Mouse (Mus musculus): Measurements from ENCODE around the gene Sdk2. TPM values are rescaled to one million over a fixed set of nuclear protein-coding genes. Genes with fewer than 3 reads are reported as not detected.

Gene Sdk2
- polyA plus RNA-seq, 1 experiment from 2014 or later = 3.0 TPM

GRCm38 (mm10) chr11:113762136-113762797 lies 304.6 kb downstream of the Sdk2 start:
- no peak overlapping the region for H3K4me2 ChIP-seq (ENCODE audit: low read length)
- WGBS = 83% methylated on average over 8 of the region's 8 CpGs

GRCm38 (mm10) chr11:113761646-113762045 lies 305.2 kb downstream of the Sdk2 start:
- no peaks in the 10 kb centered on the region for H3K27me3 ChIP-seq (ENCODE audit: control insufficient read depth, insufficient read depth, low read depth, low read length)
- no peak overlapping the region for H3K9ac ChIP-seq (ENCODE audit: low read depth, low read length)
- H3K4me1 ChIP-seq (ENCODE audit: control insufficient read depth, insufficient read depth, low read length) = no peaks in the 10 kb centered on the region; the same call in 1 of the 2 replicates
- no peak overlapping the region for H3K27ac ChIP-seq (ENCODE audit: low read length)
- 91% methylated on average over 7 of the region's 7 CpGs for WGBS
- no peak for ATAC-seq
- H3K4me2 ChIP-seq (ENCODE audit: low read length) = no peak overlapping the region
- H3K9me3 ChIP-seq (replicated peaks; ENCODE audit: control insufficient read depth, low read length, poor library complexity, severe bottlenecking) = no peaks in the 10 kb centered on the region
- H3K4me3 ChIP-seq (ENCODE audit: low read depth, low read length) = no peak overlapping the region
- no peaks in the 10 kb centered on the region for H3K36me3 ChIP-seq (ENCODE audit: control insufficient read depth, insufficient read depth, low read length)

More at GRCm38 (mm10) chr11:113762136-113762797, 304.6 kb downstream of the Sdk2 start:
- no peak for ATAC-seq
- H3K27me3 ChIP-seq (ENCODE audit: control insufficient read depth, insufficient read depth, low read depth, low read length) = no peaks in the 10 kb centered on the region
- no peak overlapping the region for H3K4me3 ChIP-seq (ENCODE audit: low read depth, low read length)
- H3K4me1 ChIP-seq (ENCODE audit: control insufficient read depth, insufficient read depth, low read length) = no peaks in the 10 kb centered on the region; the same call in 1 of the 2 replicates
- no peak overlapping the region for H3K27ac ChIP-seq (ENCODE audit: low read length)
- H3K36me3 ChIP-seq (ENCODE audit: control insufficient read depth, insufficient read depth, low read length) = no peaks in the 10 kb centered on the region
- no peak overlapping the region for H3K9ac ChIP-seq (ENCODE audit: low read depth, low read length)
- H3K9me3 ChIP-seq (replicated peaks; ENCODE audit: control insufficient read depth, low read length, poor library complexity, severe bottlenecking) = no peaks in the 10 kb centered on the region

GRCm38 (mm10) chr11:113760476-113760875 lies 306.4 kb downstream of the Sdk2 start:
- H3K36me3 ChIP-seq (ENCODE audit: control insufficient read depth, insufficient read depth, low read length) = no peaks in the 10 kb centered on the region

GRCm38 (mm10) chr11:113758851-113759250 lies 308.0 kb downstream of the Sdk2 start:
- Histone ChIP-seq H3K9ac (ENCODE audit: low read depth, low read length) (no peak overlapping the region), H3K4me1 (ENCODE audit: control insufficient read depth, insufficient read depth, low read length) (no peaks in the 10 kb centered on the region), H3K36me3 (ENCODE audit: control insufficient read depth, insufficient read depth, low read length) (no peaks in the 10 kb centered on the region), H3K4me2 (ENCODE audit: low read length) (no peak overlapping the region), H3K27me3 (ENCODE audit: control insufficient read depth, insufficient read depth, low read depth, low read length) (no peaks in the 10 kb centered on the region), H3K9me3 (replicated peaks; ENCODE audit: control insufficient read depth, low read length, poor library complexity, severe bottlenecking) (no peaks in the 10 kb centered on the region), H3K4me3 (ENCODE audit: low read depth, low read length) (no peak overlapping the region), H3K27ac (ENCODE audit: low read length) (no peak overlapping the region)
- 94% methylated on average over 5 of the region's 5 CpGs for WGBS
- ATAC-seq = no peak

More at GRCm38 (mm10) chr11:113760476-113760875, 306.4 kb downstream of the Sdk2 start:
- H3K4me3 ChIP-seq (ENCODE audit: low read depth, low read length) = no peak overlapping the region
- H3K27me3 ChIP-seq (ENCODE audit: control insufficient read depth, insufficient read depth, low read depth, low read length) = no peaks in the 10 kb centered on the region
- no peaks in the 10 kb centered on the region for H3K4me1 ChIP-seq (ENCODE audit: control insufficient read depth, insufficient read depth, low read length)
- no peaks in the 10 kb centered on the region for H3K9me3 ChIP-seq (replicated peaks; ENCODE audit: control insufficient read depth, low read length, poor library complexity, severe bottlenecking)
- no peak overlapping the region for H3K27ac ChIP-seq (ENCODE audit: low read length)
- 79% methylated on average over 7 of the region's 7 CpGs for WGBS
- H3K9ac ChIP-seq (ENCODE audit: low read depth, low read length) = no peak overlapping the region
- ATAC-seq = no peak
- H3K4me2 ChIP-seq (ENCODE audit: low read length) = no peak overlapping the region

- Histone ChIP-seq H3K4me2 (ENCODE audit: low read length) (no peak overlapping the region), H3K9me3 (replicated peaks; ENCODE audit: control insufficient read depth, low read length, poor library complexity, severe bottlenecking) (no peaks in the 10 kb centered on the region), H3K27ac (ENCODE audit: low read length) (no peak overlapping the region), H3K27me3 (ENCODE audit: control insufficient read depth, insufficient read depth, low read depth, low read length) (no peaks in the 10 kb centered on the region), H3K4me1 (ENCODE audit: control insufficient read depth, insufficient read depth, low read length) (peaks cover 4% of the 10 kb centered on the region; the same call in 1 of the 2 replicates), H3K4me3 (ENCODE audit: low read depth, low read length) (no peak overlapping the region), H3K9ac (ENCODE audit: low read depth, low read length) (no peak overlapping the region), H3K36me3 (ENCODE audit: control insufficient read depth, insufficient read depth, low read length) (no peaks in the 10 kb centered on the region)
- 93% methylated on average over 12 of the region's 12 CpGs for WGBS
- ATAC-seq = no peak
Observed at GRCm38 (mm10) chr11:113756578-113756977, 310.3 kb downstream of the Sdk2 start.

- ATAC-seq = no peak
- Histone ChIP-seq H3K27me3 (ENCODE audit: control insufficient read depth, insufficient read depth, low read depth, low read length) (no peaks in the 10 kb centered on the region), H3K9me3 (replicated peaks; ENCODE audit: control insufficient read depth, low read length, poor library complexity, severe bottlenecking) (no peaks in the 10 kb centered on the region), H3K27ac (ENCODE audit: low read length) (no peak overlapping the region), H3K4me2 (ENCODE audit: low read length) (no peak overlapping the region), H3K36me3 (ENCODE audit: control insufficient read depth, insufficient read depth, low read length) (no peaks in the 10 kb centered on the region), H3K4me1 (ENCODE audit: control insufficient read depth, insufficient read depth, low read length) (peaks cover 4% of the 10 kb centered on the region; the same call in 1 of the 2 replicates), H3K9ac (ENCODE audit: low read depth, low read length) (no peak overlapping the region), H3K4me3 (ENCODE audit: low read depth, low read length) (no peak overlapping the region)
- 94% methylated on average over 14 of the region's 14 CpGs for WGBS
Observed at GRCm38 (mm10) chr11:113755878-113756277, 311.0 kb downstream of the Sdk2 start.

- H3K4me1 ChIP-seq (ENCODE audit: control insufficient read depth, insufficient read depth, low read length) = peaks cover 9% of the 10 kb centered on the region
- H3K27ac ChIP-seq (ENCODE audit: low read length) = no peak overlapping the region
- 33% methylated on average over 9 of the region's 9 CpGs for WGBS
- H3K4me2 ChIP-seq (ENCODE audit: low read length) = no peak overlapping the region
- no peaks in the 10 kb centered on the region for H3K9me3 ChIP-seq (replicated peaks; ENCODE audit: control insufficient read depth, low read length, poor library complexity, severe bottlenecking)
- no peak for ATAC-seq
- H3K9ac ChIP-seq (ENCODE audit: low read depth, low read length) = no peak overlapping the region
- no peaks in the 10 kb centered on the region for H3K36me3 ChIP-seq (ENCODE audit: control insufficient read depth, insufficient read depth, low read length)
- H3K27me3 ChIP-seq (ENCODE audit: control insufficient read depth, insufficient read depth, low read depth, low read length) = no peaks in the 10 kb centered on the region
- no peak overlapping the region for H3K4me3 ChIP-seq (ENCODE audit: low read depth, low read length)
Observed at GRCm38 (mm10) chr11:113754845-113755244, 312.0 kb downstream of the Sdk2 start.

- H3K4me2 ChIP-seq (ENCODE audit: low read length) = no peak overlapping the region
- no peaks in the 10 kb centered on the region for H3K27me3 ChIP-seq (ENCODE audit: control insufficient read depth, insufficient read depth, low read depth, low read length)
- H3K27ac ChIP-seq (ENCODE audit: low read length) = no peak overlapping the region
- no peaks in the 10 kb centered on the region for H3K9me3 ChIP-seq (replicated peaks; ENCODE audit: control insufficient read depth, low read length, poor library complexity, severe bottlenecking)
- 94% methylated on average over 10 of the region's 10 CpGs for WGBS
- H3K4me1 ChIP-seq (ENCODE audit: control insufficient read depth, insufficient read depth, low read length) = peaks cover 29% of the 10 kb centered on the region
- H3K9ac ChIP-seq (ENCODE audit: low read depth, low read length) = no peak overlapping the region
- H3K4me3 ChIP-seq (ENCODE audit: low read depth, low read length) = no peak overlapping the region
- no peaks in the 10 kb centered on the region for H3K36me3 ChIP-seq (ENCODE audit: control insufficient read depth, insufficient read depth, low read length)
- no peak for ATAC-seq
Observed at GRCm38 (mm10) chr11:113752685-113753430, 314.0 kb downstream of the Sdk2 start.

GRCm38 (mm10) chr11:113752158-113752661 lies 314.6 kb downstream of the Sdk2 start:
- peak overlapping the region; percentile 94 for H3K27ac ChIP-seq (ENCODE audit: low read length)
- peak overlapping the region; percentile 55; the same call in 1 of the 2 replicates for H3K9ac ChIP-seq (ENCODE audit: low read depth, low read length)
- peak overlapping the region; percentile 86 for H3K4me3 ChIP-seq (ENCODE audit: low read depth, low read length)
- no peaks in the 10 kb centered on the region for H3K36me3 ChIP-seq (ENCODE audit: control insufficient read depth, insufficient read depth, low read length)
- ATAC-seq = no peak
- WGBS = 27% methylated on average over 15 of the region's 15 CpGs
- H3K4me1 ChIP-seq (ENCODE audit: control insufficient read depth, insufficient read depth, low read length) = peaks cover 33% of the 10 kb centered on the region
- peak overlapping the region; percentile 75 for H3K4me2 ChIP-seq (ENCODE audit: low read length)
- no peaks in the 10 kb centered on the region for H3K27me3 ChIP-seq (ENCODE audit: control insufficient read depth, insufficient read depth, low read depth, low read length)
- H3K9me3 ChIP-seq (replicated peaks; ENCODE audit: control insufficient read depth, low read length, poor library complexity, severe bottlenecking) = no peaks in the 10 kb centered on the region

All from midbrain, embryonic 16.5 days (tissue).